Mouse (Mus musculus): ENCODE data around the gene Olfml2a.

The Olfml2a gene

GRCm38 (mm10) chr2:38937396-38937795 is 5.6 kb downstream of the Olfml2a start:
- in situ Hi-C loops (cut with MboI, MseI): no loop called here

GRCm38 (mm10) chr2:38938007-38938406 is 6.2 kb downstream of the Olfml2a start:
- in situ Hi-C loops (cut with MboI, MseI): no loop called here

- in situ Hi-C loops (cut with MboI, MseI): no loop called here
These were observed 7.3 kb downstream of the Olfml2a start for GRCm38 (mm10) chr2:38939047-38939446.

GRCm38 (mm10) chr2:38941426-38941825 is 9.6 kb downstream of the Olfml2a start:
- in situ Hi-C loops (cut with MboI, MseI): no loop called here

- in situ Hi-C loops (cut with MboI, MseI): no loop called here
These were observed 10.1 kb downstream of the Olfml2a start for GRCm38 (mm10) chr2:38941898-38942297.

GRCm38 (mm10) chr2:38943161-38943560 is 11.4 kb downstream of the Olfml2a start:
- in situ Hi-C loops (cut with MboI, MseI): no loop called here

GRCm38 (mm10) chr2:38943977-38944376 is 12.2 kb downstream of the Olfml2a start:
- in situ Hi-C loops (cut with MboI, MseI): no loop called here

GRCm38 (mm10) chr2:38944460-38945161 is 12.8 kb downstream of the Olfml2a start:
- in situ Hi-C loops (cut with MboI, MseI): no loop called here

- in situ Hi-C loops (cut with MboI, MseI): no loop called here
These were observed 15.8 kb downstream of the Olfml2a start for GRCm38 (mm10) chr2:38947566-38947965.

GRCm38 (mm10) chr2:38950281-38950719 is 18.5 kb downstream of the Olfml2a start:
- in situ Hi-C loops (cut with MboI, MseI): no loop called here

- in situ Hi-C loops (cut with MboI, MseI): no loop called here
These were observed 21.5 kb downstream of the Olfml2a start for GRCm38 (mm10) chr2:38953152-38953883.

GRCm38 (mm10) chr2:38956062-38956461 is 24.3 kb downstream of the Olfml2a start:
- in situ Hi-C loops (cut with MboI, MseI): no loop called here

- in situ Hi-C loops (cut with MboI, MseI): no loop called here
These were observed 26.0 kb downstream of the Olfml2a start for GRCm38 (mm10) chr2:38957671-38958223.

GRCm38 (mm10) chr2:38964198-38964597 is 32.4 kb downstream of the Olfml2a start:
- in situ Hi-C loops (cut with MboI, MseI): no loop called here

GRCm38 (mm10) chr2:38969650-38970049 is 37.9 kb downstream of the Olfml2a start:
- in situ Hi-C loops (cut with MboI, MseI): no loop called here

- in situ Hi-C loops (cut with MboI, MseI): no loop called here
These were observed 38.3 kb downstream of the Olfml2a start for GRCm38 (mm10) chr2:38970057-38970456.

- in situ Hi-C loops (cut with MboI, MseI): no loop called here
These were observed 41.4 kb downstream of the Olfml2a start for GRCm38 (mm10) chr2:38973223-38973622.

- in situ Hi-C loops (cut with MboI, MseI): no loop called here
These were observed 41.9 kb downstream of the Olfml2a start for GRCm38 (mm10) chr2:38973701-38974100.

GRCm38 (mm10) chr2:38974171-38974570 is 42.4 kb downstream of the Olfml2a start:
- in situ Hi-C loops (cut with MboI, MseI): no loop called here

GRCm38 (mm10) chr2:38975181-38975580 is 43.4 kb downstream of the Olfml2a start:
- in situ Hi-C loops (cut with MboI, MseI): no loop called here

- in situ Hi-C loops (cut with MboI, MseI): no loop called here
These were observed 44.4 kb downstream of the Olfml2a start for GRCm38 (mm10) chr2:38975941-38976805.

- in situ Hi-C loops (cut with MboI, MseI): no loop called here
These were observed 46.1 kb downstream of the Olfml2a start for GRCm38 (mm10) chr2:38977837-38978236.
